Mouse (Mus musculus) mouse trophoblast stem cell (cell line): Measurements from ENCODE around the gene Slc5a10.

Experiments
- in situ Hi-C, 2 experiments: fragments of 300-500 bp; cut with MseI, MboI; formaldehyde crosslinking; loops; 2 replicates in 1 of 2; 3 replicates in 1 of 2; pipeline ENCODE4 v1.15.1; 2025

The Slc5a10 gene

DNA sequence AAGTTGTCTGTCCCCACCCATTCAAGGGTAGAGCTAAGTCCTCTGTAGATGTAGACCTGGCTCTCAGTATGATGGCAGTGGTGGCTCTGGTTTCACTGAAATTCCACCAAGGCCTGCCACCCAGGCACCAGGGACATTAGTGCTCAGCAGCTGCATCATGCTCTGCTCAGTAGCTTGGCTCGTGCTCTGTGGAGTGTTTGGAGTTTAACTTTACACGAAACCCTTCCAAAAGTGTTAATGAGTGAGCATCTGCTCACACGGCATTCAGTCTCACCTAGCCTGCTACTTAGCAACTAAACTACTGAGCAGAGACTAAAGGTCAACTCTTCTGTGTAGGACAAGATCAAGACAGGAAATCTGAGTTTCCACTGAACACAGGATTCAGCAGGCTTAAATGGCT, at the start of gene Slc5a10:
Slc5a10 (minus strand) TSS at position 191 of the 400 bp plus-strand sequence.
- in situ Hi-C loops: no loop called here

DNA sequence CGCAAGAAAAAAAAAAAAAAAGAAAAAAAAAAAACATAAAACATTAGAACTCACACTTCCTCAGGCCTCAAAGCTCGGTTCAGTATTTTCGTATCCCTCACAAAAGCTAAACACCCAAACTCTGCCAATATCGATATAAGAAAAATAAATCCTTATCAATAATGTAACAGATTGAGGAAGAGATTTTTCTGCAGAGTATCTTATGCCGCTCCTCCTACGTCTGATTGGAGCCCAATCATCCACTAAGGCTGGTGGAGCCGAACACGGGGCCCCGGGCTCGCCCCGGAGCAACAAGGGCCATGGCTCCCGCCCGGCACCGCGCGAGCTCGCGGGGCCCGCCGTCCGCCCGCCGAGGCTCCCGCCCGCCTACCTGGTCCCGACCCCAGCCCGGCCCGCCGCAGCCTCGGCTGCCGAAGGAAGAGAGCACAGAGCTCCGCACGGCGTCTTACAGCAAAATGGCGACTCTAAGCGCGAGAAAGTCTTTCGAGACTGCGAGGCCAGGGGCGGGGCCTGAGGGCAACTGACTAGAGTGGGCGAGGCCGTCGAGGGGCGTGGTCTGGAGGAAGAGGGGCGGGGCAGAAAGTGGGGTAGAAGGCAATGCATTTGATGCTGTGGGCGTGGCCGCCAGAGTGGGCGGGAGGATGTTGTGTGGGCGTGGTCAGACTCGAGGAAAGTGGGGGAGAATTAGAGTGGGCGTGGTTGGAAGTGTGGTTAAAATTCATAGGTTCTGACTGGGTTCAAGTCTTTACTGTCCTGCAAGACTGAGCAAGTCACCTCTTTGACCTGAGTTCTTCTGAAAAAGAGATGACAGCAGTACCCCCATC, 41.2 kb upstream of the Slc5a10 start, which contains the start of gene Prpsap2:
Prpsap2 (minus strand) TSS at position 505 of the 824 bp plus-strand sequence.
- in situ Hi-C loops: no loop called here

DNA sequence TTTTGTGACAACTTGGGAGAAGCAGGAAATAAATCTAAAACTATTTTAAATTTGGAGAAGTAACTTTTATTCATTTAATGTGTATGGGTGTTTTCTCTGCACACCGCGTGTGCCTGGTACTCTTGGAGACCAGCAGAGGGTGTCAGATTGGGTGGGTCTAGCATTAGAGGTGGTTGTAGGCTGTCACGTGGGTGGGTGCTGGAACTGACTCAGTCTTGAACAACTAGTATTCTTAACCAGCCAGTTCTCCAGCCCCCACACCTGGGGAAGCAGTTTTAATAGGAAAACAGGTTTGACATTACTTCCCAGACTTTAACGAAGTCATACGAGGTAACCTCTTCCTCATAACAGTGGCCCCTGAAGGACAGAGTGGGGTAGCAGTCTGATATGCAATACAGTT, 39.9 kb upstream of the Slc5a10 start:
- in situ Hi-C loops: no loop called here

DNA sequence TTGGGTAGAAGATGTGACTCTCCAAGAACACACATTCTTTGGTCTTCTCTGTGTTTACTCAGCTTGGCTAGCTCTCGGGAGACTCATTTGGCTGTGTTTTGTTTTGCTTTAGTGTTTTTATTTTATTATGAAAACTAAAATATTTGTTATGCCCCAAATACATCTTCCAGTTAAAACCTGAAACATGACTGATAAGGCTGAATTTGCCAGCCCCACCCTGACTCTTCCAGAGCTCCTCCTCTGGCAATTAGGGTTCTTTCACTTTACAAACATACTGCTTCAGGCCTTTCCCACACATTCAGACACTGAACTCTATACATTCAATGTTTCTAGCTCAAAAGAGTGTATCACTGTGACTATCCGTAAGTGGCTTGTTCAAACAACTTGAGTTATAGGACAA, 36.5 kb upstream of the Slc5a10 start:
- in situ Hi-C loops: no loop called here

DNA sequence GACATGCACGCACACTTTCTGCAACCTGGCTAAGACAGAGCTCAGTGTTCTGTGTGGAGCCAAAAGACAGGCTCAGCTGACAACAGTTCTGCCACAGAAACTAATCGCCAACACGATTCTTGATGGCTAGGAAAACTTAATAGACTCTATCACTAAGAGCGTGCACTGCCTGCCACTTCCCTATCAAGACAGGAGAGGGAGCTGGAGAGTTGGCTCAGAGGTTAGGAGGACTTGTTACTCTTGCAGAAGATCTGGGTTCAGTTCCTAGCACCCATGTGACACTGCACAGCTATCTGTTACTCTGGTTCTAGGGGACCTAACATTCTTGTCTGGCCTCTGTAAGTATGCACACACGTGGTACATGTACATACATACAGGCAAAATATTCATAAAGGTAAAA, 31.0 kb upstream of the Slc5a10 start:
- in situ Hi-C loops: no loop called here

DNA sequence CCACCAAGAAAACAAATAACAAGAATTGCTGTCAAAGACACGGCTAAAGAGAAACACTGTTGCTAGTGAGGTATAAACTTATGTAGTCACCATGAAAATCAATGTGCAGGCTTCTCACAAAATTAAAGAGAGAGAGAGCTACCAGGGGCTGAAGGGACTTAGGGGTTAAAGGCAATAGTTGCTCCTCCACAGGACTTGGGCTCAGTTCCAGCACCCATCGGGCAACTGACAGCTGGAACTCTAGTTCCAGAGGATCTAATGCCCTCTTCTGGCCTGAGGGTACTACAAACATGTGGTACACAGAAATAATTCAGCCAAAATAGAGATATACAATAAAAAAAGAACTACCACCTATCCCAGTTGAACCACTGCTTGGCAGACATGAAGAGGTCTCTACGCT, 26.5 kb upstream of the Slc5a10 start:
- in situ Hi-C loops: no loop called here

DNA sequence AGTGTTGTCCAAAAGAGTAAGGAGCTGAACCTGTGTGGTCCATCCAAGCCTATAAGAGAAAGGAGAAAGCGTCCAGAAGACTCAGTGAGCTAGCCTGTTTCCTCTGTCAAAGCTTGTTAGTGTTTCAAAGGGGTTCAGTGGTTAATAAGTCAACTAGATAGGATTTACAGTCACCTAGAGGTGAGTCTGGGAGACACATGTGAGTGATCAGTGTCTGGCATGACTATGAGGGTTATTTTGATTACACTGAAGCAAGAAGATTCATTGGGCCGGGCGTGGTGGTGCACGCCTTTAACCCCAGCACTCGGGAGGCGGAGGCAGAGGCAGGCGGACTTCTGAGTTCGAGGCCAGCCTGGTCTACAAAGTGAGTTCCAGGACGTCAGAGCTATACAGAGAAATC, 25.2 kb upstream of the Slc5a10 start:
- in situ Hi-C loops: no loop called here

DNA sequence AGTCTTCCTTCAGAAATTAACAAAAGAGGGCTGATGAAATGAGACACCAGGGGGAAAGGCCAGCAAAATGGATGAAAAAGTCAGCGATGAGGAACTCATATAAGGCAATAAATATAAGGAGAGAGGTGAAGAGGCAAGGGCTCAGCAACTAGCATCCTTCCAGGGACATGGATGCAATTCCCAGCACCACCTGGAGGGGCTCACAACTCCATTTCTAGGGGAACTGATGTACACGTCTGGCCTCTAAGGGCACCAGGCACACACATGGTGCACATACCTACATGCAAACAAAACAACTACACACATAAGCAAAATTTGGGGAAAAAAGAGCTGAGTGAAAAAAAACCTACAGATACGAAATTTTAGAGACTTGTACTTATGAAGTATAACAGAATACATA, 23.8 kb upstream of the Slc5a10 start:
- in situ Hi-C loops: no loop called here

DNA sequence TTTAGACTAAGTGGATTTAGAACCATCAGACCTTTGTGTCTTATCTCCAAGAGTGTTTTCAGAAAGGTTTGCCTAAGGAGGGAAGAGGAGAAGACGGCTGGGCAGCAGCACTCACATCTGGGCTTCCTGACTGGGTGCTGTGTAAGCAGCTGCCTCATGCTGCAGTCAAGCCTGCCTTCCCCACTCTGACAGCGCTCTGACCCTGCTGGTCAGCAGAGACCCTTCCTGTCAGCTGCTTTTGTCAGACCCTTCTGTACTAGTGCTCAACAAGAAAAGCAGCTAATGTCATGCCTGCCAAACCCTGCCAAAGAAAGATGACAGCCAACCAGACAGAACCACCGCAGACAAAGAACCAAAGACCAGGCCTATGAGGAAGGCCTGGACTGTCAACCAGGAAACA, 23.1 kb upstream of the Slc5a10 start:
- in situ Hi-C loops: no loop called here

DNA sequence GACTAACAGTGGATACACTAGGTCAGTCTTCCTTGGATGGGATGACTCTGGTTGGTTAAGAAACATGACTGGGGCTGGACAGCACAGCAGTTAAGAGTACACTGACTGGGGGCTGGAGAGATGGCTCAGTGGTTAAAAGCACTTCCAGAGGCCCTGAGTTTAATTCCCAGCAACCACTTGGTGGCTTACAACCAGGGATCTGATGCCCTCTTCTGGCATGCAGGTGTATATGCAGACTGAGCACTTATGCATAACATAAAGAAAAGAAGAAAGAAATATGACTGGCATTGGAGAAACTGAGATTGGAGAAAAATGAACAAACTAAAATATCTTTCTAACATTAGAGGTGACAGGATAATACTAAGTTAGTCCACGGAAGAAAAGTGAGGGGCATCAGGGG, 19.9 kb upstream of the Slc5a10 start:
- in situ Hi-C loops: no loop called here

DNA sequence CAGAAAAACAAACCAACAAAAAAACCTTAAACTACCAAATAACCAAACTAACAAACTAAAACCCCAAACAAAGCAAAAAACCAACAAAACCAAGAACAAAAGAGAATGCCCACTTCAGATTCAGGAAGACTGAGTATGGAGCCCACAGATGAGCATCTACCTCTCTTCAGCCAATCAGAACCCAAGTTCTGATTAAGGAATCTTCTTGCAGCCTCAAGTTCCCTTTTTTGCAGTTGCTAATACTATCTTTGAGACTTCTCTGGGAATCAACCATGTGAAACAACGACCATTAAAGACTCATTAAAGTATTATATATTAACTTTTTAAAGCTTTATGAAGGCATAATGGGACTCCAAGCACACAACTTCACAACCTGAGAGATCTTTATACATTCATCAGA, 16.7 kb upstream of the Slc5a10 start:
- in situ Hi-C loops: no loop called here

DNA sequence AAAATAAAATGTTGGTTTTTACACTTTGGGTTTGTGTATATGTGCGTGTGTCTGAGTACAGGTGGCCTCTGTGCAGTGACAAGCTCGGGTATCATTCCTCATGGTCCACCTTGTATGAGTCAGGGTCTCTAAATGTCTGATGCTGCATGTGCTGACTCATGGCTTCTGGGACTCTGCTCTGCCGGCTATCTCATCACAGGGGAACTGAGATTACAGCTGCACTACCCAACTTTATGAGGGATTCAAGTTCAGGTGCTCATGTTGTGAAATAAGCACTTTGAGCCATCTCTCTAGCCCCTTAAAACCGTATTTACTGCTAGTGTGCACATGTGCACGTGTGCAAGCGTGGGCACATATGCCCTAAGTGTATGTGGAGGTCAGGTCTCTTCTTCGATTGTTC, 12.0 kb upstream of the Slc5a10 start:
- in situ Hi-C loops: no loop called here

DNA sequence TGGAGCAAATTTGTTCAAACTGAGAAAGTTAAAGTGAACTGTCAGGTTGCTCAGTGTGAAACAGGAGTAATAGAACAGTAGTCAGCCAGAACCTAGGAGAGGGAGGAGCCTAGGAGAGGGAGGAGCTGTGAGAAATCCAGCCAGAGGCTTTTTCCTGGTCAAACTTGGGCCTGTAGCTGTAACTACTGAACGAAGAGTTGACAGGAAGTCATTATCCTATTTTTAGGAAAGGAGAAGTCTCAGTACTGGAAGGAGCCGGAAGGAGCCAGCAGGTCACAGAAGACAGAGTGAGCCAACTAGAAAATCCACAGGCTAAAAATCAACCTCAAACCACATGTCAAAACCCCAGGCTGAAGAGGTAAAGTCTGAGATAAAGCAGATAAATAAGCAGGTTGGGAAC, 7.4 kb upstream of the Slc5a10 start:
- in situ Hi-C loops: no loop called here

DNA sequence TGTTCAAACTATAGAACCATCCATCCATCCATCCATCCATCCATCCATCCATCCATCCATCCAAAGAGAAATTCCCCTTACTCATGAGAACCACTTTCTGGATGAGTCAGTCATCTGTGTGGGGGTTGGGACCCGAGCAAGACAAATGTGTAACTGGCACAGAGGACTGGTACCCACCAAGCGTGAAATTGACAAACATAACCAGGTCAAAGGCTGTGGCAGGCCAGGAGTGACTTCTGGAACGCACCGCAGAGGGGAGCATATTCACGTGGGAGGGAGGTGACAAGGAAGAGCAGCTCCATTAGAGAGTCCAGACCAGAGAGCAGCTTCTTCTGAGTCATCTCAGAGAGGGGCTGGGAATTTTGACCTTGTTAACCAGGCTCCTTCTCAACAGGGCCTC, 1.5 kb upstream of the Slc5a10 start:
- in situ Hi-C loops: no loop called here

DNA sequence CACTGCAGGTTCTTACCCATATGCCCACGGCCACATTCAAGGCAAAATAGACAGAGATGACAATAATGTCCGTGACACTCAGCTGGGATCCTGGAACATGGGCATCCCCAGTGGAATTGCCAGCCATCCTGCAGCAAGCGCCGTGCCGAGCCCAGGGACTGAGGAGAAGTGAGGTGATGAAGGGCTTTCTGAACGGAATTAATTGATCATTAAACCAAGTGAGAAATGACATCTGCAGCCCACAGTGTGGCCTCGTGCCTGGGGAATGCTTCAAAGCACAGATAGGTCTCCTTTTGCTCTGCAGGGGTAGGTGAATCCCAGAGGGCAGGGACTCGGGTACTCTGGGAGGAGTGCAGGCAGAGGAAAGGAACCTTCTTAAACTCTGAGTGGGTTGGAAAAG, 800 bp downstream of the Slc5a10 start:
- in situ Hi-C loops: loop anchor here (5.0 kb wide), 2 partner anchors 48 to 53 kb away; no protein-coding TSS in a partner anchor

DNA sequence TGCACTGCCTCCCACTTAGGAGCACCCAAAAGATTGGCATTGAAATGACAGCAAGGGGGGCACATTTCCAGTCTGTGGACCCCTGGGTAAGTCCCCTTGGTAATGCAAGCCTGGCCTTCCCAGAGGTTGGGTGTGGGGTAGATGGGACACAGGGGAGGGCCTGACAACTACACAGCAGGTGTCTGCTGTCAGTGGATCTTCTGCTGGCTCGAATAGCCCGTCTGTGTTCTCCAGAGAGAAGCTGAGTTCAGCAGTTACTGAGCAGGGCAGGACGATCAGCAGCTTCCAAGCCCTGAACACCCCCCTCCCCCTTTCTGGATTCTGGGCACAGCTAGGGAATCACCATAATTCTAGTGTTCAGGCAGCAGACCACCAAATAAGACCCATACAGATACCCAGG, 1.2 kb downstream of the Slc5a10 start:
- in situ Hi-C loops: loop anchor here (5.0 kb wide), 2 partner anchors 47 to 52 kb away; no protein-coding TSS in a partner anchor

DNA sequence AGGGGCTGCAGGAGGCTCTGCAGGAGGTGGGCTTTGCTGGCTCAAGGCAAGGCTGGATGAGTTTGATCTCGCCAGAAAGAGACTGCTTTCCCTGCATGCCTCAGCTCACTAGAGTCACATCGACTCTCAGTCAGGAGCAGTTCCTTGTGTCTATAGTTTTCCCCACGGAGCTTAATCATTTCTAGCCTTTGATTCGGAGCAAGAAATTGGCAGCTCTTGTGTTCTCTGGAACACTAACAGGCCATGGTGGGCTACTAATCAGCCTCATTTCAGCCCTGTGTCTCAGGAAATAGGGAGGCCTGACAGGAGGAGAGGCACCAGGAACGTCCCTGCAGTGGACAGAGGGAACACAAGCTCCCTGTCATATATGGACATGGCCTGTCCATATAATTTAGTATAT, 2.6 kb downstream of the Slc5a10 start:
- in situ Hi-C loops: loop anchor here (5.0 kb wide), 2 partner anchors 46 to 51 kb away; no protein-coding TSS in a partner anchor

DNA sequence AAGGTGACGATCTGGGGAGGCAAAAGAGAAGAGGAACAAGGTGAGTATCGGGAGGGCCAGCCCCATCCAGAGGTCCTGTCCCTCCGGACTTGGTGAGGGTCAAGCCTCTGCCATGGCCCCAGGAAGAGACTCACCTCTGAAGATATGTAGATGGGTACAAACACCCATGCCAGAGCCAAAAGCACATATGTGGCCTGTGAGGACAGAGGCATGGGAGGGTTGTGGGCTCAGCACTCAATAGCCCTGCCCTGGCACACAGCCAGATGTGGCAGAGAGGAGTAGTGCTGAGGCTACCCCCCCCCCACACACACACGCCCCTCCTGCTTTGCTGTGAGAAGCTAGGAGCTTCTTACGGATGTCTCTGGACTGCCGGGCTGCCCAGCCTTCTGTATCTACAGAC, 5.5 kb downstream of the Slc5a10 start:
- in situ Hi-C loops: loop anchor here (5.0 kb wide), 2 partner anchors 43 to 48 kb away; no protein-coding TSS in a partner anchor

DNA sequence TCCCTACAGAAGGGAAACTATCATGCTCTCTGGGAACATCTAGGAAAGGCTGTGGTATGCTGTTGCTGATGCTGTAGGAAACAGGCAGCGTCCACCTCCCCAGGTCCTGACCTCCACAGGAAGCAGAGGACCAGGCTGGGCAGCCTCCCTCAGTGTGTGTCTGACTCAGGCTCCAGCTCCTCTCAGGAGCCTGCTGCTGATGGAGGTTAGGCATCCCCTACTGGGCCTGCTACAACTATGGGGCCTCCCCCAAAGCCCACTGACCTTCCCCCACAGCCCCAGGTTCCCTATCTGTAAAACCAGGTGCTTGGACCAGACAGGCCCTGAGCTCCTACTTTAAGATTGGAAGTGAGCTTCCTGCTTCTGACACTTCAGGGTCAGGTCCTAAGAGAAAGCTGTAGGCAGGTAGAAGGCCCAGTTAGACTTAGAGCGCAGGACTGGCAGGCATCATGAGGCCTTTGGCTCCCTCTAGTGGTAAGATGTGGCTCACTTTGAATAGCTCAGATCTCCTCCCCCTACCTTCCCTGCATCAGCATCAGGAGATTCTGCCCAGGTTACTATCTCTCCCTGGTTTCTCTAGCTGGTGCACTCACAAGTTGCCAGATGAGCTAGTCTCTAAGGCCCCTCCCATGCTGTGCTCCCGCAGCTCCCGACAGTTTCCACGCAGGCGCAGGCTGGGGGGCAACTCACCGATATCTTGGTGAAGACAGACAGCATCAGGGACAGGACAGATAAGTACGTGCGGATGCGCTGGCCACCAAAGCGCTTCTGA, 6.1 kb downstream of the Slc5a10 start:
- in situ Hi-C loops: loop anchor here (5.0 kb wide), 3 partner anchors 42 to 87 kb away; no protein-coding TSS in a partner anchor

DNA sequence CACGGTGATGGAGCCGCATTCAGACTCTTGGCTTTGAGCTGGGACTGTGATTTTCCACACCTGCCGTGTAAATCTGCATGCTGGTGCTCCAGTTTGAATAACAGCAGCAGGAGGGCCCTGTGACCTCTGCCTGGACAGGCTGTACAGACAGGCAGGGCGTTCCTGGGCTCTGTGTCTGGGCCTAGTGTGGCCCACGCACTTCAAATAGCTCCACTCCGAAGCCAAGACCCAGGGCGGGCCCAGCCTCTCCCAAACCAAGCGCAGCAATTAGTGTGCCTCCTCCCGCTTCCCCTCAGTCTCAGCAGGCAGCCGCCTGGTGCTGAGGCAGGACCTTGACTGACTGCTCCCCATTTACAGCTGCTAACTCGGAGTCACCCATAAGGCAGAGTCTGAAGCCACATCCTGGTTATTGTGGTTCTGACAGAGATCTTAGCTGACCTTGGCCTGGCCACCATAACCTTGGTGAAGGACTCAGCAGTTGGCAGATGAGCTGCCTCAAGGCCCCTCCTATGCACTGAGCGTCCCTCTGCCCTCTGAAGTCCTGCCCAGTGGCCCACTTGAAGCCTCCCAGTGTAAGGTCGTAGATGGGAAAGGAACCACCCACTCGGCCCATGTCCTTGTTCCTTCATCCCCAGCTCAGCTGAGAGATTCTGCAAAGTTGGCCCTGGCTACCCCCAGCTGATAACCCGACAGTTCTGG, 7.3 kb downstream of the Slc5a10 start:
- in situ Hi-C loops: loop anchor here (5.0 kb wide), 1 partner anchor 86 kb away; no protein-coding TSS in a partner anchor

DNA sequence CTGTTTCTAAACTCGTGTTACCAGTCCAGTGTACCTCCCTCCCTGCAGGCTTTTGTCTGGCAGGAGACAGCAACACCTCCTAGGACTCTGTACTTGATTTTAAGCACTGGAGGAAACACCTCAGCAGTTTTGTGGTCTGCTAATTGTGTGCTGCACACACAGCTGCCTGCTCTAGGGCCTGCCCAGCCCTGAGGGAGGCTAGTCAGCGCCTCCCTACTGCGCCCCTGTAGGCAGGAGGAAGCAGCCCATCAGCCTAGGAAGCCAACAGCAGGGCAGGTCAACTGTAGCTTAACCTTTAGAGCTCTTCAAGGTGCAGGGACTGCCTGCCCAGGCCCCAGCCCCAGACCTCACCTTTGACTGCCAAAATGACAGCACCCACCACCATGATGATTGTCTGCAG, 11.7 kb downstream of the Slc5a10 start:
- in situ Hi-C loops: no loop called here

DNA sequence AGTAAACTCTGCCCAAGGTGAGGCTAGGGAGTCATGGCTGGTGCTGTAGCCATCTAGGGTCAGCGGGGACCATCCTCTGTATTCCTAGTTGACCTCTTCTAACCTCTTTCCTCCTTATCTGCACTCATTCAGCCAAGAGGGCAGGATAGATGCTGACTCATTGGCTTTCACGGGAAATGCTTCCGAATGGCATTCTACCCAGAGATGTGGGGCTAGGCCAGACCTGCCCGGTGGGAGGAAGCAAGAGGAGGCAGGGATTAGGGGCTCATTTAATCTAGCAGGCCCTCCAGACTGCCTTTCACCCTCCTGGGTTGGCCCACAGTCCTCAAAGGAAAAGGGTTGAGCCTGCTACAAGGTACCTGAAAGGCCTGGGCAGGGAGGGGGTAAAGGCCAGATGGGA, 14.4 kb downstream of the Slc5a10 start:
- in situ Hi-C loops: no loop called here
